Mouse (Mus musculus): ENCODE results near the gene Rnf157. TPM values are rescaled to one million over a fixed set of nuclear protein-coding genes. Genes with fewer than 3 reads are reported as not detected.
A peak's percentile ranks its signal among the peaks of the same experiment; 100 is the strongest.

Gene Rnf157
- polyA plus RNA-seq, 1 experiment from 2014 or later = 31.3 TPM

DNA sequence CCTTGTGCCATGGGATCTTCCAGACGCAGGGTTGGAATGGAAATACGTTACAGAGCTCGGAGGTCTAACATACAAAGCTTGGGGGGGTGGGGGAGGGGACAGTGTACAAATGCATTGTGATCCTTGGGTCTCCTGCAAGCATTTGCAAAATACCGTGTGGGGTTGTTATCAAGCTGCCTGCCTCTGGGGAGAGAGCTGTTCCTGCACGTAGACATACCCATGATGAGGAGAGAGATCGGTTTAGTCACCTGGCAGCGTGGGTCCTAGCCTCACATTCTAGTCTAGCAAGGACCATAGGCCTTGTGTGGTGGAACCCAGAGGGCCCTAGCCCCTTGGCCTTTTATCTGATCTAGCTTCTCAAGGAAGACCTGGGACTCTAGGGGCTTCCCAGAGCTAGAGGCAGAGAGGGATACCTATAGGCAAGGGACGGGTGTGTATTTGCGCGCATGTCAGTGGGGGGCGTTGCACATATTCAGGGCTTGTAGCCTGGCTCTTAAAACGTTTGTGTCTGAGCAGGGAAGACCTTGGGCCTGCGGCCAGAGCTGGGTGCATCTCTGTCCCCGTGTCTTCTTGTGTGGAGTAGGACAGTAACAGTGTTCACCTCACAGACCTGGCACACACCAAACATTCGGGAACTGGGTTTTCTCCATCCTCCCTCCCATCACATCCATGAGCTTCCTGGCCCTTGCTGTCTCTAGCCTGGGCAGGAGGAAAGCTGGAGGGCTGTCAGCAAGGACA, 29.5 kb upstream of the Rnf157 start:
- 82% methylated on average over 15 of the region's 15 CpGs for WGBS
- H3K4me3 ChIP-seq (replicated peaks) = no peak overlapping the region
- peaks cover 16% of the 10 kb centered on the region for H3K36me3 ChIP-seq
- no peak overlapping the region for H3K4me2 ChIP-seq (replicated peaks)
- H3K9me3 ChIP-seq = no peaks in the 10 kb centered on the region
- H3K27ac ChIP-seq = 0 out of 2 replicates have a peak overlapping the region, but pooled peaks have one; percentile 26
- peaks cover 11% of the 10 kb centered on the region for H3K27me3 ChIP-seq
- no peak for ATAC-seq
- no peak overlapping the region for H3K9ac ChIP-seq (replicated peaks)
- peaks cover 27% of the 10 kb centered on the region for H3K4me1 ChIP-seq (replicated peaks)

DNA sequence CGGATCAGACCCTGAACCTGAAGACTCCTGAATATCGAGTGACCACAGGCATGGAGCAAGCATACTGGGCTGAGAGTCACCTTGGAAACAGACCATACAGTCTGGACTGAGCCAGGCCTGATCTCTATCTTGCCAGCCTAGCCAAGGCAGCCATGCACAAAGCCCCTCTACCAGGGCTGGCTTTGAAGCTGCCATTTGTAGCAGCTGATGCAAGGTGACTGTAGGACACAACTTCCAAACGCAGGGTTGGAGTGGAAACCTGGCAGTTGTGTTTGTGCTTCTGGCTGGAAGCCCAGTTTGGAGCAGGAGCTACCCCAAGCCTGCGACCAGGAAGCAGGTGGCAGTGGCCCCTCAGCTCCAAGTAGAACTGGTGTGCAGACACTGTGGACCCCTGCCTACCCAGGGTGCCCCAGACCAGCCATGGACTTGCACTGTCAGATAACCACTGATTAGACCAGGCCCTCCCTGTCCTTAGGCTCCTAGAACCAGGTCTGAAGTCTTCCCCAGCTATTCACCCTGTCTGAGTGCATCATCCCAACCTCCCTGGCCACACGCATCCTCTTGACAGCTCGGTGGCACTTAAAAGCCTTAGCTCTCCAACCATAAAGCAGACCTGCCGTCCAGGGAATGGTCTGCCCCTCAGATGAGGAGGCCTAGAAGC, 27.7 kb upstream of the Rnf157 start:
- no peak overlapping the region for H3K4me2 ChIP-seq (replicated peaks)
- no peaks in the 10 kb centered on the region for H3K27me3 ChIP-seq
- no peaks in the 10 kb centered on the region for H3K9me3 ChIP-seq
- peaks cover 38% of the 10 kb centered on the region for H3K4me1 ChIP-seq (replicated peaks)
- H3K36me3 ChIP-seq = peaks cover 32% of the 10 kb centered on the region
- WGBS = 84% methylated on average over 7 of the region's 7 CpGs
- ATAC-seq = no peak
- H3K27ac ChIP-seq = peak overlapping the region; percentile 26; the same call in 1 of the 2 replicates
- no peak overlapping the region for H3K4me3 ChIP-seq (replicated peaks)
- no peak overlapping the region for H3K9ac ChIP-seq (replicated peaks)

DNA sequence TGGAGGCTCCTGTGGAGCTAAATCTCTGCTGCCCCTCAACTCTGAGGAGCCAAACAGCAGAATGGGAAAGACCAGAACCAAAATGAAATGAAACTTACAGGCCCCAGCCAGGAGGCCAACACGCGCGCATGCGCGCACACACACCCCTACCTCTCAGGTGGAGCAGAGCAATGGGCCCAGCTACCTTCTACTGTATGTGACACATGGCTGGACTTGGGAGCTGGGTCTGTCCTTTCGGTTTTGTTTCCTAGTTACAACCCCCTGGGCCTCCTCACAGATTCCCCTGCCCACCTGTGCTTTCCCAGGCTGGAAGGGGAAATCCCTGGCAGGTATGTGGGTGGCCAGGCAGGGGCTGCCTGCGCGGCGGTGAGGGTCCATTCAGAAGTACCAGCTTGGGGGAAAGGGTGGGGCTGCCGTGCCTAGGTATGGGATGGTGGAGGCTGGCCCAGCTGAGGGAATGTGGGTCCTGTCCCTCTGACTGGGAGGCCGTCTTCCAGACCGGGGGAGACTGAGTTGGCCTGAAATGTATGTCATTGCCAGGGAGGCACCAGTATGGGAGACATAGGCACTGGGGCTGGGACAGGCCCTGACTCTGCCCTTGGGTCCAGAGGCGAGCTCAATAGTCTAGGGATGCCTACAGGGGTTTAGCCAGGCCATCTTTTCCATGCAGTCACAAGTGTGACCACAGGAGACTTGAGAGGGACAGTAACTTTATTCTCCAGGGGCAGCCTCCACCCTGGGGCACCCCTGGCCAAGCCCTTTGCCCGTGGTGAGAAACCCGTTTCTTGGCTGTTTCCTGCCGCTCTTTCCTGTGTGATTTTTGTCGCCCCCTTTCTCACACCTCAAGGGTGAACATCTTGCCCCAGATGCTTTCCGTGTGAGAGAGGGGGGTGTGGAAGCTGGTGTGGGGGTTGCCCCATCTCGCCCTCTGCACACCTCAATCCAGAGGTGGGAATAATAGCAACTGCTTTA, 26.7 kb upstream of the Rnf157 start:
- WGBS = 90% methylated on average over 19 of the region's 19 CpGs
- Histone ChIP-seq H3K4me2 (replicated peaks) (no peak overlapping the region), H3K27me3 (no peaks in the 10 kb centered on the region), H3K27ac (no peak overlapping the region), H3K36me3 (peaks cover 32% of the 10 kb centered on the region), H3K4me3 (replicated peaks) (no peak overlapping the region), H3K9ac (replicated peaks) (no peak overlapping the region), H3K4me1 (replicated peaks) (peaks cover 43% of the 10 kb centered on the region), H3K9me3 (no peaks in the 10 kb centered on the region)
- ATAC-seq = no peak

DNA sequence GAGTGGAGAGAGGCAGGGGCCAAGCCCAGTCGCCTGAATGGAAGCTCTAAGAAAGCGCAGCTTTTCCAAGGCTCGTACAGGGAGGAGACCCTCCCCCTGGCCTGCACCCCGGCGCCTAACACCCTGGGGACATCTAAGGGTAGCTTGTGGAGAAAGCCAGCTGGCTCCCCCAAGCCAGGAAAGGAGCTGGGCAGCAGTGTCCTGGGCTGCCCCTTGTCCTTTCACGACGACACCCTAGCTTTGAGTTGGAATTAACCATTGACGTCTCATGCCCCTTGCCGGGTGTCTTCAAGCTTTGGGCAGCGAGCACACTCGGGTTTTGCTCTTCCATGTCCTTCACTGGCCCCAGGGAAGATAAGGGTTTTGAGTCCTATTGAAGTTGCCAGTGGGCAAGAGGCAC, 24.7 kb upstream of the Rnf157 start:
- no peak overlapping the region for H3K4me3 ChIP-seq (replicated peaks)
- peaks cover 32% of the 10 kb centered on the region for H3K36me3 ChIP-seq
- H3K27ac ChIP-seq = peak overlapping the region; percentile 22; the same call in 1 of the 2 replicates
- no peaks in the 10 kb centered on the region for H3K9me3 ChIP-seq
- WGBS = 86% methylated on average over 11 of the region's 11 CpGs
- H3K27me3 ChIP-seq = no peaks in the 10 kb centered on the region
- peak overlapping the region; percentile 72; the same call in 1 of the 2 replicates for H3K4me2 ChIP-seq (replicated peaks)
- peak overlapping the region; percentile 61; the same call in 1 of the 2 replicates for H3K9ac ChIP-seq (replicated peaks)
- no peak for ATAC-seq
- peaks cover 36% of the 10 kb centered on the region for H3K4me1 ChIP-seq (replicated peaks)

DNA sequence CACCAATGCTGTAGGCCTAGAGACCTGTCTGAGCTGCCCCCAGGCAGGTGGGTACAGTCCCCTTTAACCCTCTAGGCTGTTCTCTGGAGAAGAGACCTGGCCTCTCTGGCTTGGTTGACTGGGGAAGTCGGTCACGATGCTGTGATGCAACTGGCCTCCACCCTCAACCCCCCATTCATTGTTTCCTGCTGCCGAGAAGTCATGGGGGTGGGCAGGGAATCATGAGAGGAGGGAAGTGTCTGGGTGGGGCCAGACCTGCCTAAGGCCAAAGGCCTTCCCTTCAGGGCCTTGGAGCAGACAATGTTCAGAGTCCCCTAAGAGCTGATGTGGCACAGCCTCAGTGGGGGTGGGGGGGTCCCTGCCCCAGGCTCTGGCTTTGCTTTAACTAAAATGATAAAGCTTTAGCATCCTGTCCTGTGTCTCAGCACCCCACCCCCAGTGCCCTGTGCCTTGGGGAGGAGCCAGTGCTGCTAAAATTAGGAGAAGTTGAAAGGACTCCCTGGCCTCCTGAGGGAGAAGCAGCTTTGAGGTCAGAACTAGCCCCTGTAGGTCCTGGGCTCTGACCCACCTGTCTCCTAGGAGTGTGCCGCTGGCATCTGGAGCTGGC, 24.0 kb upstream of the Rnf157 start:
- H3K27ac ChIP-seq = peak overlapping the region; percentile 39; the same call in 1 of the 2 replicates

DNA sequence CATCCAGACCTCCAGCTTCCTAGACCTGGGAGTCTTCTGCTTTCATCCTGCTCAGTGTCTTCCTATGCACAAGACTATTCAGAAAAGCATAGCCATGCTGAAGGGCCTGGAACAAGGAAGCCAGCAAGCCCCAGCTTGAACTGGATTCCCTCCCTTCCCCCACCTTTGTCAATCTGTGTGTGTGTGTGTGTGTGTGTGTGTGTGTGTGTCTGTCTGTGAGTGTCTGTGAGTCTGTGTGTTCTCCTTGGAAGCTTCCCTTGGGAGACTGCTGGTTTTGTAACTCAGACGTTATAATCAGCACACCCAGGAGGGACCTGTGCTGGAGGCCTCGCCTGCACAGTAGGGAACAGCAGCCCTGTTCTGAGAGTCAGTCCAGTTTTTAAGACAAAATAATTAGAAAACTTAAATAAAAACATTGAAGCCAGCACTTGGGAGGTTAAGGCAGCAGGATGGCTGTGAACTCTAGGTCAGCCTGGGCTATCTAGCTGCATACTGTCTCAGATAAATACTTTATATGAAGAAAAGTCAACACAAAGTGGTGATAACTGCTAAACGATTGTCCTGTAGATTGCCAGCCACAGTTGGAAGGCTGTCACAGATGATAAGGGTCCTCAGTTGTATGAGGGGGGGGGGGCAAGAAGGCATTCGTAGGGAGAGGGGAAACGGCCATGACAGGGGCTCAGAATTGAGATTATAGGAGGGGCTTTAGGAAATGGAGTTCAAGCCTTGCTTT, 23.3 kb upstream of the Rnf157 start:
- WGBS = 62% methylated on average over 5 of the region's 5 CpGs
- peak overlapping the region; percentile 39; the same call in 1 of the 2 replicates for H3K27ac ChIP-seq
- ATAC-seq = no peak

More for the DNA sequence above, 24.0 kb upstream of the Rnf157 start:
- Histone ChIP-seq H3K4me1 (replicated peaks) (peaks cover 34% of the 10 kb centered on the region), H3K9me3 (no peaks in the 10 kb centered on the region), H3K4me3 (replicated peaks) (peak overlapping the region; percentile 97), H3K36me3 (peaks cover 32% of the 10 kb centered on the region), H3K4me2 (replicated peaks) (peak overlapping the region; percentile 72), H3K27me3 (no peaks in the 10 kb centered on the region), H3K9ac (replicated peaks) (peak overlapping the region; percentile 61)
- WGBS = 74% methylated on average over 4 of the region's 4 CpGs
- no peak for ATAC-seq

DNA sequence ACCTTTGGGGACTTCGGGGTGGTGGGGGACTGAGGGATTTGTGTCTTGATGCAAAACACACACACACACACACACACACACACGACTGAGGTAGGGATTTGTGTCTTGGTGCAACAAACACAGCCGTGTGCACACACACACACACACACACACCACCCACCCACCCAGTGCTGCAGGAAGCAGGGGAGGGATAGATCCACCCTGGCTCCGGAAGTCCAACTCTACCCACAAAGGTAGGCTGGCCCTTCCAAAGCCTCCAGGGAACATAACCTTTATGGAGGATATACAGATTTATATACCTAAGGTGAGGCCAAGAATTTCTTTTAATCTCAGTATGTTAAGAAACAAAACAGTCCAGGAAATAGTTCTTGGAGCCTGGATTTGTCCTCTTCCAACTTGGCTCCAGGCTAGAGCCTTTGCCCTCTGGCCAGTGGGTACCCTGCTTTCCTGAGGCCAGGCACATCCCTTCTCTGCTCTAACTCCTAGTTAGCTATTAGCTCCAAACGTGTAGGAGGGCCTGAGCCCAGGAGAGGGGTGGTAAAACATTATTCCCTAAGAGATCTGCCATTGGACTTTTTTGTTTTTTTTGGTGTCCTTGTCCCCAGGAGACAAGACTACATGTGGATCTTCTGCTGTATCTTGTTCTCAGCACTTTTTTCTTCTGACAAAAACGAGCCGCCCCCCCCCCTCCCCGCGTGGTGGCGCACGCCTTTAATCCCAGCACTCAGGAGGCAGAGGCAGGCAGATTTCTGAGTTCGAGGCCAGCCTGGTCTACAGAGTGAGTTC, 22.3 kb upstream of the Rnf157 start:
- 57% methylated on average over 11 of the region's 12 CpGs for WGBS
- Histone ChIP-seq H3K4me2 (replicated peaks) (peak overlapping the region; percentile 72), H3K27ac (peak overlapping the region; percentile 95)

More for the DNA sequence above, 23.3 kb upstream of the Rnf157 start:
- peaks cover 36% of the 10 kb centered on the region for H3K4me1 ChIP-seq (replicated peaks)
- peak overlapping the region; percentile 72 for H3K4me2 ChIP-seq (replicated peaks)
- H3K9me3 ChIP-seq = no peaks in the 10 kb centered on the region
- H3K4me3 ChIP-seq (replicated peaks) = peak overlapping the region; percentile 97
- peaks cover 32% of the 10 kb centered on the region for H3K36me3 ChIP-seq
- H3K9ac ChIP-seq (replicated peaks) = peak overlapping the region; percentile 63
- H3K27me3 ChIP-seq = no peaks in the 10 kb centered on the region

DNA sequence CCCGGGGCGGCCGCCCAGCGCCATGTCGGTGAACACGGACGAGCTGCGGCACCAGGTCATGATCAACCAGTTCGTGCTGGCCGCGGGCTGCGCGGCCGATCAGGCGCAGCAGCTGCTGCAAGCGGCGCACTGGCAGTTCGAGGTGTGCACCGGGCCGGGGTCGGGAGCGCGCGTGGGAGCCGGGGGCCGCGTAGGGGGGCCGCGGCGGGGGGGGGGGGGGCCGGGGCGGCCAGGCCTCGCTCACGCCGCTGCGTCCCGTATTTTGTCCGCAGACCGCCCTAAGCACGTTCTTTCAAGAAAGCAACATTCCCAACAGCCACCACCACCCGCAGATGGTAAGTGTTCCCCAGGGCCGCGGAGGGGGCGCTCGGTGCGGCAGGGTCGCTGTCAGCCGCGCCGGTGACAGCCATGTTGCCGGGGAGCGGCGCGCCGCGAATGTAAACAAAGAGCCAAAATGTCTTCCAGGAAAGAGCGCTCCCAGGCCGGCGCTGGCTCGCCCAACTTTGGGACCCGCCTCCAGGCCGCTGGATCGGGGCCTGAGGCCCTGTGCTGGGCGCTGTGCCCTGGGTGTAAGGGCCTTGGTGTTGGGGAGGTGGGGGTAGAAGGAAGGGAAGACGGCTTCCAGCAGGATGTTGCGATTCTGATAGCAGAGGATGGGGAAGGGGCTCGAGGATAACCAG, 21.6 kb upstream of the Rnf157 start:
- Histone ChIP-seq H3K9ac (replicated peaks) (peak overlapping the region; percentile 97), H3K36me3 (peaks cover 28% of the 10 kb centered on the region), H3K9me3 (no peaks in the 10 kb centered on the region), H3K27ac (peak overlapping the region; percentile 95), H3K4me1 (replicated peaks) (peaks cover 39% of the 10 kb centered on the region), H3K4me3 (replicated peaks) (peak overlapping the region; percentile 97), H3K27me3 (no peaks in the 10 kb centered on the region), H3K4me2 (replicated peaks) (peak overlapping the region; percentile 72)
- under 1% methylated on average over 50 of the region's 67 CpGs for WGBS
- peak; percentile 35 for ATAC-seq

More for the DNA sequence above, 22.3 kb upstream of the Rnf157 start:
- Histone ChIP-seq H3K9ac (replicated peaks) (peak overlapping the region; percentile 97), H3K4me1 (replicated peaks) (peaks cover 39% of the 10 kb centered on the region), H3K27me3 (no peaks in the 10 kb centered on the region), H3K9me3 (no peaks in the 10 kb centered on the region), H3K36me3 (peaks cover 29% of the 10 kb centered on the region), H3K4me3 (replicated peaks) (peak overlapping the region; percentile 97)
- 0 out of 2 replicates have a peak, but pooled peaks have one; percentile 1 for ATAC-seq

DNA sequence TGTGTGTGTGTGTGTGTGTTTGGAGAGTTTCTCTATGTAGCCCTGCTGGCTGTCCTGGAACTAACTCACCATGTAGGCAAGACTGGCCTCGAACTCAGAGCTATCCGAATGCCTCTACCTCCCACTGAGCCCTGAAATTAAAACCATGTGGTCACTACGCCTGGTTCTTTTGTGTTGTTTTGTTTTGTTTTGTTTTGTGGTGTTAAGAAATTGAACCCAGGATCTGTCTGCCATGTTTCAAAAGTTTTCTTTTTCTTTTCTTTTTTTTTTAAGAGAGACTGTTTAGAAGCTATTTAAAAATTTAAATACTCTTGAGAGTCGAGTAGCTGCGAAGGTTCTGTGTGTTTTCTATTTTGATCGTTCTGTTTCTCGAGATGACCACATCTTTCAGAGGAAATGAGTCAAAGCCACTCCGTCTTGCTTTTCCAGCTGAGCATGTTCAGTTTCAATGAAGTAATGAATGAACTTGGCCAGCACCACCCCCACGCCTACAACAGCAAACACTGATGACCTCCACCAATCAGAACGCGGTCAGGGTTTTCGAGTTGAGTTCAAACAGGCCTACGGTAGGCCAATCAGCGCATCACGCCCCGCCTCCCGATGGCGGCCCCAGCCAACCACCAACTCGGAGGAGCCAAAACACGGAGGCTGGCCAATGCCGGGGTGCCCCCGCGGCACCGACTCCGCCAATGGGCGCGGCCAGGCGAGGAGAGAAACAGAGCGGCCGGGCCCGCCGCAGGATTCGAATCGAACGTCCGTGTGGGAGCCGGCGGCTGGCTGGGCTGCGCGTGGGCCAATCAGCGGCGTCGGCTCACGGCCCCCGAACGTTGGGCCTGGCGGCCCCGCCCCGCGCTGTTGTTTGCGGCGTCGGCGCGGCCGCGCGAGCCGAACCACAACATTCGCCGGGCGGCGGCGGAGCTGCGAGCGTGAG, 20.8 kb upstream of the Rnf157 start, which contains the start of gene Ubald2:
Ubald2 (plus strand) TSS at position 739 of the 931 bp plus-strand sequence.
- H3K9me3 ChIP-seq = no peaks in the 10 kb centered on the region

More for the DNA sequence above, 20.8 kb upstream of the Rnf157 start, which contains the start of gene Ubald2:
- Histone ChIP-seq H3K9ac (replicated peaks) (peak within 1 kb of the TSS; percentile 97), H3K4me3 (replicated peaks) (peak within 1 kb of the TSS; percentile 97), H3K4me1 (replicated peaks) (peaks cover 39% of the 10 kb centered on the region), H3K27ac (peak within 1 kb of the TSS; percentile 95), H3K27me3 (no peaks in the 10 kb centered on the region), H3K36me3 (peaks cover 21% of the 10 kb centered on the region), H3K4me2 (replicated peaks) (peak within 1 kb of the TSS; percentile 72)
- WGBS = 2% methylated on average over 58 of the region's 66 CpGs
- peak; percentile 99 for ATAC-seq
